Mouse (Mus musculus): ENCODE data around the gene Mipol1.

- TF ChIP-seq MAX (IDR thresholded peaks at IDR 0.05; ENCODE audit: low read length) (no peak), CTCF (conservative IDR thresholded peaks at IDR 0.05 in 1 of 2, IDR thresholded peaks at IDR 0.05 in 1 of 2; ENCODE audit: low read depth in 2 of 2, low read length in 2 of 2) (peak; percentile 51 to 72; a peak in 3 of 4 replicates), MAZ (IDR thresholded peaks at IDR 0.05; ENCODE audit: low read depth, low read length) (no peak), USF2 (conservative IDR thresholded peaks at IDR 0.05; ENCODE audit: low read depth, low read length) (no peak), POLR2A (IDR thresholded peaks at IDR 0.05; ENCODE audit: low read depth, low read length) (no peak), POLR2AphosphoS2 (IDR thresholded peaks at IDR 0.05; ENCODE audit: low read depth, low read length) (no peak), MYC (IDR thresholded peaks at IDR 0.05; ENCODE audit: low read depth, low read length) (no peak), ZNF384 (IDR thresholded peaks at IDR 0.05; ENCODE audit: low read depth, low read length) (no peak), KAT2A (IDR thresholded peaks at IDR 0.05; ENCODE audit: insufficient replicate concordance, low read length) (no peak)
These were observed 44.8 kb upstream of the Mipol1 start for GRCm38 (mm10) chr12:57185475-57185874.
